Mouse (Mus musculus): ENCODE results near the gene S1pr5. TPM values are rescaled to one million over a fixed set of nuclear protein-coding genes. Genes with fewer than 3 reads are reported as not detected.
A peak's percentile ranks its signal among the peaks of the same experiment; 100 is the strongest.

S1pr5 gene
- total and polyA plus RNA-seq, 3 experiments = 0.04 to 0.08 TPM; not detected in 1

DNA sequence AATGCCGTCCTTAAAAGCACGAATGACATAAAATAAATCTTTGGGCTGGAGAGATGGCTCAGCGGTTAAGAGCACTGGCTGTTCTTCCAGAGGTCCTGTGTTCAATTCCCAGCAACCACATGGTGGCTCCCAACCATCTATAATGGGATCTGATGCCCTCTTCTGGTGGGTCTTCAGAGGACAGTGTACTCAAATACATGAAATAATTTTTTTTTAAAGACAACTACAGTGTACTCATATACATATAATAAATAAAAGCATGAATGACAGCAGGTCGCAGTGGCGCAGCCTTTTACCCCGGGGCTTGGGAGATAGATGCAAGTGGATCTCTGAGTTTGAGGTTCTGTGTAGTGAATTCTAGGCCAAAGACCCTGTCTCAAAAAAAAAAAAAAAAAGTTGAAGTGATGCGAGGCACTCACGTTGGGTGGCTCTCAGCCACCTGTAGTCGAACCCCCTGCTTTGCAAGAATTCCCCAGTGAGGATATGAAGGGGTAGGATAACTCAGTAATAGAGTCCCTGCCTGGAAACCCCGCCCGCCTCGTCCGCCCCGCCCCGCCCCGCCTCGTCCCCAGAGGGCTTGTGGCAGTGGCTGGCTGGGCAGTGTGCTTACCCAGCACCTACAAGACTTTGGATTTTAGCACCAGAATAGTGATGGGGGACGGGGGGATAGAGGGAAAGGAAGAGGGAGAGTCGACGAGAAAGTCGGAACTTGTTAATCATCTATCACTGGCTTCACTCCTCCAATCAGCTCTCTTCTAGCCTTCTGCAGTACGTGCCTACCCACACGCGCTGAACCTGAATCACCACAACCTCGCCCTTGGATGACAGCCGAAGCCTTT, 23.4 kb downstream of the S1pr5 start:
- H3K36me3 ChIP-seq (ENCODE audit: control insufficient read depth in 1 of 2, insufficient read depth in 2 of 2, low read length in 2 of 2) = peaks cover 0 to 24% of the 10 kb centered on the region in 2 experiments; a peak in 2 of 4 replicates
- DNase-seq (ENCODE audit: low read depth, low spot score) = peak; percentile 99
- H3K27me3 ChIP-seq (ENCODE audit: control insufficient read depth in 1 of 2, insufficient read depth in 2 of 2, low read length in 2 of 2) = no peaks in the 10 kb centered on the region
- H3K9me3 ChIP-seq (replicated peaks; ENCODE audit: insufficient read depth, low read length) = no peaks in the 10 kb centered on the region
- H3K4me3 ChIP-seq (ENCODE audit: control insufficient read depth in 1 of 2, insufficient read depth in 1 of 2, low read depth in 2 of 2, low read length in 2 of 2) = peak overlapping the region; percentile 39 to 59
- peak; percentile 86 for TF ChIP-seq TBP (IDR thresholded peaks at IDR 0.05; ENCODE audit: low read depth, low read length)
- TF ChIP-seq RAD21 (IDR thresholded peaks at IDR 0.05; ENCODE audit: low read depth, low read length) = no peak
- peak in 1 of 2 experiments; percentile 59; a peak in 1 of 4 replicates for TF ChIP-seq POLR2A (IDR thresholded peaks at IDR 0.05; ENCODE audit: control insufficient read depth in 1 of 2, insufficient read depth in 1 of 2, low read depth in 1 of 2, low read length in 2 of 2, poor library complexity in 1 of 2)
- TF ChIP-seq MAZ (IDR thresholded peaks at IDR 0.05; ENCODE audit: low read depth, low read length) = no peak
- TF ChIP-seq CTCF (IDR thresholded peaks at IDR 0.05 in 2 of 3, conservative IDR thresholded peaks at IDR 0.05 in 1 of 3; ENCODE audit: control insufficient read depth in 1 of 3, insufficient read depth in 1 of 3, low read depth in 2 of 3, low read length in 3 of 3, poor library complexity in 1 of 3, severe bottlenecking in 1 of 3) = peak in 2 of 3 experiments; percentile 22 to 48; a peak in 2 of 6 replicates
- peak overlapping the region; percentile 2; the same call in 1 of the 2 replicates for H3K27ac ChIP-seq (ENCODE audit: control insufficient read depth, low read depth, low read length)
- no peaks in the 10 kb centered on the region for H3K79me2 ChIP-seq (ENCODE audit: control insufficient read depth, insufficient read depth, low read length, poor library complexity)
- H3K9ac ChIP-seq (ENCODE audit: control insufficient read depth, low read depth, low read length, poor library complexity, severe bottlenecking) = peak overlapping the region; percentile 37
- H3K4me1 ChIP-seq (ENCODE audit: control insufficient read depth in 1 of 2, insufficient read depth in 2 of 2, low read length in 2 of 2) = peaks cover 4 to 28% of the 10 kb centered on the region in 2 experiments; a peak in 3 of 4 replicates

DNA sequence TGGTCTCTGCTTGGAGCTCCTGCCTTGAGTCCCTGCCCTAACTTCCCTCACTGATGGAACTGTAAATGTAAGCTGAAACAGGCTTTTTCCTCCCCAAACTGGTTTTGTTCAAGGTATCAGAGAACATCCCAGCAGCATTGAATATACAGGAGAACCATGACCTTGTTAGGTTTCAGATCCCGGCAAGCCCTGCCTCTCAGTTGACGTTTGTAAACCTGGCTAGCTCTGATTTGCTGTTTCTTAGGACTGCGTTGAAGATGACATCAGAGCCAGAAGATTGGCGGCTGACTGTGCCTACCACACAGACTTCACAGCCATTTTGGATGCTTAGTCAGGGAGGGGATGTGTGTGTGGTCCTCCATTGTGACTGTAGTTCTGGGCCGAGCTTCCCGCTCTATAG, 24.3 kb downstream of the S1pr5 start:
- no peaks in the 10 kb centered on the region for H3K9me3 ChIP-seq (replicated peaks; ENCODE audit: insufficient read depth, low read length)
- H3K4me1 ChIP-seq (ENCODE audit: control insufficient read depth in 1 of 2, insufficient read depth in 2 of 2, low read length in 2 of 2) = peaks cover 4 to 28% of the 10 kb centered on the region in 2 experiments; a peak in 3 of 4 replicates
- H3K27ac ChIP-seq (ENCODE audit: control insufficient read depth, low read depth, low read length) = no peak overlapping the region
- peaks cover 0 to 24% of the 10 kb centered on the region in 2 experiments; a peak in 2 of 4 replicates for H3K36me3 ChIP-seq (ENCODE audit: control insufficient read depth in 1 of 2, insufficient read depth in 2 of 2, low read length in 2 of 2)
- no peak overlapping the region for H3K4me3 ChIP-seq (ENCODE audit: control insufficient read depth in 1 of 2, insufficient read depth in 1 of 2, low read depth in 2 of 2, low read length in 2 of 2)
- TF ChIP-seq ZMIZ1 (IDR thresholded peaks at IDR 0.05; ENCODE audit: low read depth, low read length) (no peak), POLR2AphosphoS2 (IDR thresholded peaks at IDR 0.05; ENCODE audit: low read length) (no peak), GABPA (IDR thresholded peaks at IDR 0.05; ENCODE audit: low read depth, low read length) (no peak), E2F4 (IDR thresholded peaks at IDR 0.05; ENCODE audit: borderline replicate concordance, low read depth, low read length) (no peak), ZNF384 (IDR thresholded peaks at IDR 0.05; ENCODE audit: low read depth, low read length) (no peak), TCF12 (IDR thresholded peaks at IDR 0.05; ENCODE audit: low read depth, low read length) (no peak), RCOR1 (IDR thresholded peaks at IDR 0.05; ENCODE audit: low read depth, low read length) (no peak), MAZ (IDR thresholded peaks at IDR 0.05; ENCODE audit: low read depth, low read length) (no peak), KAT2A (conservative IDR thresholded peaks at IDR 0.05; ENCODE audit: low read depth, low read length) (no peak), MYC (IDR thresholded peaks at IDR 0.05; ENCODE audit: low read depth, low read length) (no peak), UBTF (IDR thresholded peaks at IDR 0.05; ENCODE audit: borderline replicate concordance, insufficient read depth, low read depth, low read length) (no peak), ELF1 (IDR thresholded peaks at IDR 0.05; ENCODE audit: low read depth, low read length) (no peak), MYB (IDR thresholded peaks at IDR 0.05; ENCODE audit: low read depth, low read length) (no peak), NRF1 (IDR thresholded peaks at IDR 0.05; ENCODE audit: insufficient read depth, low read depth, low read length, poor library complexity, severe bottlenecking) (no peak), ZC3H11A (IDR thresholded peaks at IDR 0.05; ENCODE audit: low read depth, low read length) (no peak), TAL1 (IDR thresholded peaks at IDR 0.05; ENCODE audit: low read length) (no peak), POLR2AphosphoS5 (IDR thresholded peaks at IDR 0.05; ENCODE audit: borderline replicate concordance, low read depth, low read length) (no peak), RAD21 (IDR thresholded peaks at IDR 0.05; ENCODE audit: low read depth, low read length) (no peak), MEF2A (IDR thresholded peaks at IDR 0.05; ENCODE audit: extremely low read depth, insufficient replicate concordance, low read depth, low read length, poor library complexity, severe bottlenecking) (no peak)
- DNase-seq (ENCODE audit: low read depth, low spot score) = peak; percentile 69
- no peak overlapping the region for H3K9ac ChIP-seq (ENCODE audit: control insufficient read depth, low read depth, low read length, poor library complexity, severe bottlenecking)
- no peaks in the 10 kb centered on the region for H3K27me3 ChIP-seq (ENCODE audit: control insufficient read depth in 1 of 2, insufficient read depth in 2 of 2, low read length in 2 of 2)
- no peaks in the 10 kb centered on the region for H3K79me2 ChIP-seq (ENCODE audit: control insufficient read depth, insufficient read depth, low read length, poor library complexity)

Data from MEL (cell line).